Mouse (Mus musculus): ENCODE data around the gene Eea1.
A peak's percentile ranks its signal among the peaks of the same experiment; 100 is the strongest.
"Not testable (repeated sequence)": the region's sequence is repeated elsewhere in the genome, so short reads cannot be mapped to it uniquely, and the experiment has no call there.

Gene Eea1

DNA sequence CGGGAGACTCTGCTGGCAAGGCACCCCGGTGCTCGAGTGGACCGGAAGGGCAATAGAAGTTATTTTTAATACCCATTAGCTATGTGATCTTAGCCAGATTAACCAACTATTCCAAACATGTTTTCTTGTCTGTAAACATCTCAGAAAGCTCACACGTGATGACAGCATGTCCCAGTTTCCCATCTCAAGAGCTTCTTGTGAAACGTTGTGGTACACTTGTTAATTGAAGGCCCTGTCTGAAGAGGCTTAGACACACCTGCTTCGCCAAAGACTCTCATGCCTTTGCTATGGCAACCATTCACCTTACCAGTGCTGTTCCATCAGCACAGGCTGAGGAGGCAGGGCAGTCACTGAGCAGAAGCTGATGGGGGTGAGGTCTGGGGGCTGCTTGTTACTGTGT lies 133.9 kb downstream of the Eea1 start:
- no peak for DNase-seq (ENCODE audit: low spot score)

DNA sequence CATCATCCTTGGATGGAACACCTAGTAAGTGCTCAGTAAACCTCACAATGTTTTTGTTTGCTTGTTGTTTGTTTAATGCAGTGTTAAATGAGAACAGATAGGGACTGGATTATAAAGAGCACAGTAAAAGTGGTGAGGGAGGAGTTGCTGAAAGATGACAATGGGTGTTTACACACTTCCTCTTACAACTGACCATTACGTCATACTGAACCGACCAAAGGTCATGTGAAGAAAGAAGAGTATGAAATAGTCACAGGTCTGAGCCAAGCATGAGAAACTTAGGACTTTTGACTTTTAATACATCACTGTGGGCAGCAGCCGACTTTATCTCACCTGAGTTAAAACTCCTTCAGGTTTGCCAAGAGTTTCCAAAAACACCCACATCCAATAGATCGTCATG lies 135.0 kb downstream of the Eea1 start:
- peak; percentile 66 for DNase-seq (ENCODE audit: low spot score)

DNA sequence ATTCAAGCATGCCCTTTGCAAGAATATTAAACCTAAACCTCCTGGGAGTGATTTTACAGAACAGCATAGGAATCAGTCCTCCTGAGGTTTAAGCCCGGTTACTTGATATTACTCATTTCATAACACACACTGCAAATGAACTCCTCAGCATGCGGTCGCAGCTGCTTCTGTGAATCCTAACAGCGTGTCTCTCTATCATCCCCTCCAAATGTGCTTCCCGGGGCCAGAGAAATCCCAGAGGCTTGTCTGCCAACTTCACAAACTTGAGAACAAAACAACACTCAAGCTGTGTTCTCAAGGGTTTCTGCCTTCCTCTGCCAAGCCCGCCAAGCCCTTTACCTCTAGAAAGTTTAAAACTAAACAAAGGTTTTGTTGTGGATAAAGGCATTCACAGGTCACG lies 135.4 kb downstream of the Eea1 start:
- DNase-seq (ENCODE audit: low spot score): peak; percentile 48

DNA sequence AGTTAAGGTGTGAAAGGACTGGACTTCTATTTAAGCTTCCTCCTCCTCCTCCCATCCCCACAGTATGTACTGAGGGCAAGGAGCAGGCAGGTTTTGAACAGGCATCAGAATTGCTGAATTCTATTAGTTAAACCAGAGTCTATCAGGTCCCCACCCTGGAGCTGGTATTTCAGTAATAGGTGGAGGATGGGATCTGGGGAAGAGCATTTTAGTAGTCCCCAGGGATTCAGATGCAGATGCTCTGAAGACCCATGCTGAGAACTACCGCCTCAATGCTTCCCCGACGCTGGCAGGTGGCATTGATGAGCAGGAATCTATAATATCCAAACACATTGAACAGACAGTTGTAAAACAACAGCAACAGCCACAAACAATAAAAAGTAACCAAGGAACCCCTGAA lies 136.0 kb downstream of the Eea1 start:
- no peak for DNase-seq (ENCODE audit: low spot score)

DNA sequence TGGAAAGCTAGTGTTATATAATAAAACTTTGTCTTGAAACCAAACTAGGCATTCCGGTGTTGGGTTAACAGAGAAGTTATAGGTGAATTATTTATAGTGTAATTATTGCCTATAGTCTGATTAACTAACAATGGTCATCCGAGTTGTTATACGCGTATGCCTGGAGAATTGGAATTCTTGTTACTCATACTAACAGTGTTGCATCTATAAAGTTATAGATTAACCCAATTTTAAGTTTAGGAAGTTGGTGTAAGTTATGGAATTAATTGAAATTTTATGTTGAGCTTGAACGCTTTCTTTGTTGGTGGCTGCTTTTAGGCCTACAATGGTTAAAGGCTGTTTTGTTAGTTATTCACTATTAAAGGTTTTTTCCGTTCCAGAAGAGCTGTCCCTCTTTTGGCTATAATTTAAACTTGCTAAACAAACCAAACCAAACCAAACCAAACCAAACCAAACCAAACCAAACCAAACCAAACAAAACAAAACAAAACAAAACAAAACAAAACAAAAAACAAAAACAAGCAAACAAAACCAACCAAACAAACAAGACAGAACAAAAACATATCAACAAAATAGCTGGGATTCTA lies 137.1 kb downstream of the Eea1 start:
- DNase-seq (ENCODE audit: low spot score): not testable (repeated sequence)

DNA sequence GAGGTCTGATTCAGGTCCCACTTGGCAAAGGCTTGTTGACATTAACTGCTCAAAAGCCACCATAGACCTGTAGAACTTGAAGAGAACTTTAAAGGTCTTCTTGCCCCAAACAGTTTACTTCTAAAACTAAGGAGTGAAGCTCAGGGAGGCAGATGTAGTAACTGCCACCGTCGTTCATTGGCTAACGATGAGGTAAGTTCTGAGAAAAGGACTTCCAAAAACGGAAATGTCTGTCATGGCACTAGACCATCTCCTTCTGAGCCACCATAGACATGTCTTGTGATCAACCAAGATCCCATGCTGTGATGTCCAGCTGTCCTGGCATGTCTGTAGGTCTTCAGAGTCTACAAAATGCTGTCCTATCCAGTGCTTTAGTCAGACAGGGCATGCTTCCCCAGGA lies 139.4 kb downstream of the Eea1 start:
- DNase-seq (ENCODE audit: low spot score): no peak

DNA sequence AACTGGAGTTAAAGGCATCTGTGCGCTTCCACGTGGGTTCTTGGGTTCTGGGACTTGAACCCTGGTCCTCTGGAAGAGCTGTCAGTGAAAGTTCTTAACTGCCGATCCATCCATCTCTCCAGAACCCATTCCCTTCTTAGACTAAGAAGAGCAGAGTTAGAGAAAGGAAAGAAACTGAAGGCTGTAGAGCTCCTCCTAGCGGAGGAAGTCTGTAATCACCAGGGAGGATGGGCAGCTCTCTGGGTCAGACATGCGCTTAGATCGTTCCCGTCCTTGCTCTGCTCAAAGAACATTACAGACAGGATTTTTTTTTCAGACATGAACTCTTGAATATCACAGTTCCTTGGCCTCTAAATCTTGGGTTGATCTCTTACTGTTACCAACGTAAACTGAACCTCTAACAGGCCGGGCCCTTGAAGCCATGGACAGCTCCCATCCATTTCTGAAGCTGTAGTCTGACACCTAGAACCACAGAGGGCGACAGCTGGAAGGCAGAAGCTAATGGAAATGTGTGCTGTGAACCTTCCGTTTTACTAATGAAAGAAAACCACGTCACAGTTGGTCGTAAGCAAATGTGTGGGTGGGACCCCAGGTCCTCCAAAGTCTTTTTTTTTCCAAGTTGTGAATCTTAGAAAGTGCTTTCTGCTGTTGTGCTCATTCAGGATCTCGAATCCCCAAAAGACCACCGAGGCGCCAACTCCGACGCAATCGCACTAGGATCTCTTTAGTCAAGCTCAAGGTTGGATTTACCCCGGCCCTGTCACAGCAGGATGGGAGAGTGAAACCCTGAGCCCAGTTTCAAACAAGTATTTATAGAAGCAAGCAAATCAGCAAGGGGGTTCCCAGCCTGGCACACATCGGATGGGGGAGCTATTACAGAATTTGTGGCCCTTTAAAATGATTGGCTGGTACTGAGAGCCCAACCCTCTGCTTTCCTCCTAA lies 140.3 kb downstream of the Eea1 start:
- DNase-seq (ENCODE audit: low spot score): peak; percentile 52

DNA sequence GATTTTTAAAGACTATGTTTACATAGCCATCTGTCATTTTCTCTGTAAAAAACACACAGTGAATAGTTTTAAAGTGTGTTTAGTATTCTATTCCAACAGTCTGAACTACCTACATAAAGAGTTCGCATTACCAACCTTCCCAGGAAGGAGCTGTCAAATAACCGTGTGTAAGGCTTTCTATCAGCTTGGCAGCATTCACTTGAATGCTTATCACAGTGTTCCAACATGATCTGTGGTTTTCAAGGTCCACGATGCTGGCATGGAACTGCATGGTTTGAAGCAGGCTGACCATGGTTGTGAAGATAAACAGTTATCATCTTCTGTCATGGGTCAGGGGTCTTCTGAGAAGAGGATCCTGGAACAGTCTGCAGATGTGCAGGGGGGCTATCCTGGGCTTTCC lies 141.8 kb downstream of the Eea1 start:
- no peak for DNase-seq (ENCODE audit: low spot score)

DNA sequence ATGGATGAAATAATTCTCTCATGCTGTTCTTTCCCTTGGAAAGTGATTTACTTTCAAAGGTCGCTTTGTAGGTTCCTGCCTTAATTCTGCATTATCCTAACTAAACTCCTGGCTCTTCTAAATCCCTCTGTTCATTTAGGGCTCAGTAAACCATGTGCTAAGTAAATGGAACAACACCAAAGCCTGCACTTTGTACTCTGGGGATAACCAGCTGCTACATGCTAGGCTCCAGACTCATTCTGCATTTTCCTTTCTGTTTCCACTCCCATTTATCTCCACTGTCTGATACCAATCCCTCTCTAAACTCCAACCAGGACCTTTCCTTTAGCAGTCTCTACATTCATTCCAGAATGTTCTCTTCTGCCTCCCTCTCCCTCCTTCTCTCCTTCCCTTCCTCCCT lies 149.3 kb downstream of the Eea1 start:
- DNase-seq (ENCODE audit: low spot score): no peak

DNA sequence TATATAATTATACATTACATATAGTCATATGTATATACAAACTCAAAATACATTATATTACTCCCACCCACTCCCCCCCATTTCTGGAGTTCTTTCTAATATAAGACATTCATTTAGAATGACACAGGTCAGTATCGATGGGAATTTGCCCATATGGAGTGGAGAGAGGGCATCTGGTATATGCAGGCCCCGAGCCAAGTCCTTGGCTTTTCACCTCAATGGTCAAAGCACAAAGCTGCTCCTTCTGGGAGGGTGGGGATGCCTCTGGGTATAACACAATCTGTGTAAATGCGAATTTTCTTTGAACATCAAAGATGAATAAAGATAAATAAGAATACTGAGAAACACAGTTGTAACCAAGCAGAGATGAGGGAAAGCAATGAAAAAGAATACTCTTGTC lies 149.9 kb downstream of the Eea1 start:
- DNase-seq (ENCODE audit: low spot score): no peak

DNA sequence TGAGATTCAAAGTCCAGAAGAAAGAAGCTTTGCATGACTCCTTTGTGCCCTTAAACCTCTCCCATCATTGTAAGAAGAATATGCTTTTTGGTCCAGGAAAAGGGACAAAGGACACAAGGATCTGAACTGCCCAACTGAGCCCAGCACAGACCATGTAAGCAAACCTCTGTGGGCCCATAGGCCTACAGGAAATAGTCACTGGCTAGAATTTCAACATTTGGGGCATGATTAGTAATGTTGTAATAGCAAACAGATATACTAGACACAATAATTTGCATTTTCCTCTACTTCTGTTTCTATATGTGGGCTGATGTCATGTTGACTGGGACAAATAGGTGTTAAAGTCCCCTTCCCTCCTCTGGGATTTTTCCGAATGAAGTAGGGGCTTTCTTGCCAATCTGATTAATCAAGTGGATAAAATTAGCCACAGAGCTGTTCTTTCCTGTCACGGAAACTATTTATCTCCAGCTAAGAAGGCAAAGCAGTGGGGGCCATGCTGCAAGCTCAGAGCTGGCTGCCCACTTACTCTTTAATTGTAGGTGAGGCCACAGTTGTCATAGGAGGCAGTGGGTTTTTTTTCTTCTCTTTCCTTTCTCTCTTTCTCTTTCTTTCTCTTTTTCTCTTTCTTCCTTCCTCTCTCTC lies 153.6 kb downstream of the Eea1 start:
- no peak for DNase-seq (ENCODE audit: low spot score)

DNA sequence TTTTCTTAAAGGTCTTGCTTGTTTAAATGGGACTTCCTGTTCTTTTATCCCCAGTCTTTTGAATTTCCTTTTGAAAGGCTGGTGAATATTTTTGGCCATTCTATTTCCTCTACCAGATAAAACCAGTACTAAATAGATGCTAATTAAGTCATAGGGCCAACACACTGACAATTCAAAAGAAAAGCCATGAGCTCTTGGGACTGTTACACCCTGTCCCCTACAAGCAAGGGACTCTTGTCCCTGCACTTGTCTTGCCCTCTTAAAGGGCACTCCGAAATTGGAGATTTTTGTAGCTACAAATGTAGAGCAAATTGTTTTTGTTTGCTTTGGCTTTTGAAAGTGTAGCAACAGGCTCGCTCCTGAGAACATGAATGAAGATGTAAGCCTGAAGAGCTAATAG lies 154.1 kb downstream of the Eea1 start:
- no peak for DNase-seq (ENCODE audit: low spot score)

Data from adipocyte (in vitro differentiated cells).